In the genomic region with DNA sequence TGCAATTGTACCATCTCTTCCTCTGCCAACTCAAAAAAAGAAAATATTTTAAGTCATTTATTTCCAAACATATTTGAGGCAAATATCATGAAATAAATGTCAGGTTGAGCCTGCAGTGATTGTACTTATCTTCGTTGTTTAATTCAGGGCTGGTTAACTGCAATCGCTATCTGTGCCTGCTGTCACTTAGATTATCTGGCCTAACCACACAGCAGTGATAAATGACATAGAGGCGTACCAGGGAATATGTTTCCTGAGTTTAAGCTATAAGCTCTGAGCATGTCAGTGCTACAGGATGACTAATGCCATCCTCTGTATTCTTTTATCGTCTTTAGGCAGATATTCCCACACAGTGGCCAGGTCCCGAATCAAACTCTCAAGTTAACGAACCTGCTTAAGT, we compare ENCODE assay signal across 29 mouse cellular contexts. TPM values are rescaled to one million over a fixed set of nuclear protein-coding genes. Genes with fewer than 3 reads are reported as not detected.
"Had no signal": no experiment of that assay in that cellular context is flagged by ENCODE, and none has a peak within 500 bp of the region (broad histone marks: within the 10 kb centered on the region; RNA-seq: fewer than 3 reads in every experiment).

No protein-coding gene starts in this region.

- ATAC-seq: forebrain, embryonic 13.5 days; forebrain, embryonic 14.5 days; forebrain, embryonic 15.5 days; forebrain, embryonic 16.5 days; forebrain, postnatal 0 days had no signal

- H3K4me3 ChIP-seq: embryonic facial prominence, embryonic 10.5 days; embryonic facial prominence, embryonic 12.5 days; embryonic facial prominence, embryonic 13.5 days; embryonic facial prominence, embryonic 15.5 days; erythroblast, embryonic 14.5 days; forebrain, embryonic 10.5 days; forebrain, embryonic 12.5 days; forebrain, embryonic 13.5 days; forebrain, embryonic 15.5 days; gastrocnemius, adult 2 months; heart, adult 2 months had no signal

- DNase-seq: cerebellum, adult 8-10 months; cerebellum, adult 9-10 months; cerebellum, adult 9-11 months; cerebellum, postnatal 10 days; cerebellum, postnatal 14 days; cerebellum, postnatal 25 days; cerebellum, postnatal 36 days; embryo, embryonic 11 days; forebrain, postnatal 0 days; gastrocnemius, adult 2 months; gastrocnemius, postnatal 10 days; gastrocnemius, postnatal 14 days; gastrocnemius, postnatal 25 days; gastrocnemius, postnatal 36 days; heart, adult 11 months; heart, adult 18-20 months; heart, adult 2 months had no signal

- H3K9me3 ChIP-seq: embryonic facial prominence, embryonic 10.5 days; embryonic facial prominence, embryonic 12.5 days; embryonic facial prominence, embryonic 13.5 days; embryonic facial prominence, embryonic 15.5 days; forebrain, embryonic 10.5 days; forebrain, embryonic 12.5 days; forebrain, embryonic 13.5 days; forebrain, embryonic 15.5 days had no signal

- H3K4me1 ChIP-seq: embryonic facial prominence, embryonic 10.5 days; embryonic facial prominence, embryonic 12.5 days; embryonic facial prominence, embryonic 13.5 days; embryonic facial prominence, embryonic 15.5 days; forebrain, embryonic 10.5 days; forebrain, embryonic 12.5 days; forebrain, embryonic 13.5 days; forebrain, embryonic 15.5 days had no signal

- H3K27me3 ChIP-seq: embryonic facial prominence, embryonic 12.5 days; embryonic facial prominence, embryonic 13.5 days; embryonic facial prominence, embryonic 15.5 days; forebrain, embryonic 12.5 days; forebrain, embryonic 13.5 days; forebrain, embryonic 15.5 days had no signal

- H3K9ac ChIP-seq: embryonic facial prominence, embryonic 12.5 days; embryonic facial prominence, embryonic 13.5 days; embryonic facial prominence, embryonic 15.5 days; forebrain, embryonic 12.5 days; forebrain, embryonic 13.5 days; forebrain, embryonic 15.5 days; forebrain, postnatal 0 days had no signal

- H3K27ac ChIP-seq: embryonic facial prominence, embryonic 10.5 days; embryonic facial prominence, embryonic 12.5 days; embryonic facial prominence, embryonic 13.5 days; embryonic facial prominence, embryonic 15.5 days; forebrain, embryonic 10.5 days; forebrain, embryonic 12.5 days; forebrain, embryonic 13.5 days; forebrain, embryonic 15.5 days; gastrocnemius, adult 2 months; heart, adult 2 months had no signal

- H3K36me3 ChIP-seq: embryonic facial prominence, embryonic 10.5 days; embryonic facial prominence, embryonic 12.5 days; embryonic facial prominence, embryonic 13.5 days; embryonic facial prominence, embryonic 15.5 days; forebrain, embryonic 10.5 days; forebrain, embryonic 12.5 days; forebrain, embryonic 15.5 days had no signal

RNA-seq across cellular contexts. Expression of a gene that starts 31.6 kb away (rescaled TPM):
- total RNA-seq: granulocyte monocyte progenitor cell, adult 5-6 weeks had no signal
